Mouse (Mus musculus): ENCODE results near the gene Gm28051.

Gm28051 gene

GRCm38 (mm10) chr12:102672857-102673839 is 84.4 kb downstream of the Gm28051 start:
- H3K27me3 ChIP-seq (ENCODE audit: control insufficient read depth, insufficient read depth, low read length, poor library complexity, severe bottlenecking): no peaks in the 10 kb centered on the region
- DNase-seq (ENCODE audit: low read depth, low spot score): peak; percentile 36

GRCm38 (mm10) chr12:102672176-102672575 is 85.4 kb downstream of the Gm28051 start:
- H3K36me3 ChIP-seq (ENCODE audit: control insufficient read depth, insufficient read depth, low read length, poor library complexity, severe bottlenecking): no peaks in the 10 kb centered on the region
- DNase-seq (ENCODE audit: low read depth, low spot score): peak; percentile 44
- H3K27me3 ChIP-seq (ENCODE audit: control insufficient read depth, insufficient read depth, low read length, poor library complexity, severe bottlenecking): no peaks in the 10 kb centered on the region

More at GRCm38 (mm10) chr12:102672857-102673839, 84.4 kb downstream of the Gm28051 start:
- H3K36me3 ChIP-seq (ENCODE audit: control insufficient read depth, insufficient read depth, low read length, poor library complexity, severe bottlenecking): no peaks in the 10 kb centered on the region

- Histone ChIP-seq H3K27me3 (ENCODE audit: control insufficient read depth, insufficient read depth, low read length, poor library complexity, severe bottlenecking) (no peaks in the 10 kb centered on the region), H3K36me3 (ENCODE audit: control insufficient read depth, insufficient read depth, low read length, poor library complexity, severe bottlenecking) (no peaks in the 10 kb centered on the region)
- DNase-seq (ENCODE audit: low read depth, low spot score): peak; percentile 47
These were observed 86.7 kb downstream of the Gm28051 start for GRCm38 (mm10) chr12:102670848-102671247.

All from splenic B cell, adult 2 months (primary cell).